Mouse (Mus musculus) liver, embryonic 15.5 days (tissue): ENCODE results near the gene B3glct. TPM values are rescaled to one million over a fixed set of nuclear protein-coding genes. Genes with fewer than 3 reads are reported as not detected.
A peak's percentile ranks its signal among the peaks of the same experiment; 100 is the strongest.

Source experiments
- ATAC-seq: fragments of 200-750 bp; cut with Nextera tagmentation; 2 replicates; pipeline ENCODE4 v1.8.0; 2017; ENCODE audit warnings: moderate number of reproducible peaks, mild to moderate bottlenecking, moderate library complexity; ENCODE audit not compliant: insufficient read depth
- H3K27ac ChIP-seq: fragments of 300-500 bp; sonication (generic); replicated peaks from 2 replicates; pipeline ENCODE4 v1.5.1; 2015; ENCODE audit warnings: mild to moderate bottlenecking, inconsistent platforms
- H3K27me3 ChIP-seq: fragments of 300-500 bp; sonication (generic); 2 replicates; pipeline ENCODE4 v1.6.1; 2015; ENCODE audit warnings: mild to moderate bottlenecking, inconsistent platforms
- H3K36me3 ChIP-seq: fragments of 300-500 bp; sonication (generic); replicated peaks from 2 replicates; pipeline ENCODE4 v1.6.1; 2015; ENCODE audit warnings: moderate library complexity, mild to moderate bottlenecking, inconsistent platforms
- H3K4me1 ChIP-seq: fragments of 300-500 bp; sonication (generic); replicated peaks from 2 replicates; pipeline ENCODE4 v1.6.1; 2015; ENCODE audit warnings: inconsistent platforms
- H3K4me2 ChIP-seq: fragments of 300-500 bp; sonication (generic); 2 replicates; pipeline ENCODE4 v1.6.1; 2015; ENCODE audit warnings: moderate library complexity, mild to moderate bottlenecking, inconsistent platforms
- H3K4me3 ChIP-seq: fragments of 300-500 bp; sonication (generic); replicated peaks from 2 replicates; pipeline ENCODE4 v1.5.1; 2015; ENCODE audit warnings: mild to moderate bottlenecking, inconsistent platforms
- H3K9ac ChIP-seq: fragments of 300-500 bp; sonication (generic); 2 replicates; pipeline ENCODE4 v1.6.1; 2015; ENCODE audit warnings: moderate library complexity, mild to moderate bottlenecking, inconsistent platforms
- H3K9me3 ChIP-seq: fragments of 300-500 bp; sonication (generic); replicated peaks from 2 replicates; pipeline ENCODE4 v1.6.1; 2016; ENCODE audit warnings: inconsistent platforms
- WGBS: fragments of 180-500 bp; shearing (Covaris S2); methylation state at CpG from one replicate; pipeline ENCODE4 v1.1.7; 2015; ENCODE audit warnings: mixed read lengths; ENCODE audit not compliant: insufficient replicate concordance; 5-methylcytosine and 5-hydroxymethylcytosine counted together
- polyA plus RNA-seq: library from polyadenylated mRNA; unstranded; fragments of >200 nt; fragmentation: Nextera tagmentation; extraction: Ambion mirVana; gene quantifications from 2 replicates; pipeline ENCODE4 v1.2.1, GENCODE M21; 2015

The B3glct gene
- 3.3 and 3.7 TPM in 2 replicates for polyA plus RNA-seq

GRCm38 (mm10) chr5:149678100-149678989 lies at the start of gene B3glct:
Gene B3glct, plus strand, starts transcription at chr5:149678230.
- ATAC-seq = peak; percentile 98

DNA sequence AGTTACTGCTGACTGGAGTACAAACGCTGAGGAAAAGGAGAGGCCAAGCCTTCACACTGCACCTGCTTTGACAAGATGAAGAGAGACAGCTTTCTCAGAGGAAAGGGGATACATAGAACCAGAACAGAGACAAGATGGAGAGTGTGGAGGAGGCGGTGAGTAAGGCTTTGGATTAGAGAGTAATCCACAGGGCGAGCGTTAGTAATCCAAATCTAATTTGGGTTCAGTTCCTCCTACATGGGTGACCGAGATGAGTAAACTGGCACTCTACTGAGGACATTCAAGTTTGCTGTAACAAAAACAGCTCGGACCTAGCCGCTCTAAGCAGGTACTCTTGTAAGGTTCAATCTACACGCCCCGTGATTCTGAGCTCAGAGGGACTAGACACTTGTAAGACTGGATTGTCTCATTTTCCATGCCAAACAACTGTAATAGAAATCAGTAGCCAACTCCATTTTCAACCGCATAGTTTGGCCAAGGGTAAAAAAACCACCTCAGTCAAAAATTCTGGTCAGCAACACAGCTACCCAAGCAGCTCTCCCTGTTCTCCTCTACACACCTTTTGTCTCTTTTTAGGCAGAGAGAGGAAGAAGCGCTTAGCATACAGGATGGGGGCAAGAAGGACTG lies 43.5 kb upstream of the B3glct start:
- no peaks in the 10 kb centered on the region for H3K9me3 ChIP-seq
- H3K4me3 ChIP-seq = peak overlapping the region; percentile 77
- no peak overlapping the region for H3K27ac ChIP-seq
- H3K4me1 ChIP-seq = peaks cover 30% of the 10 kb centered on the region
- H3K27me3 ChIP-seq = no peaks in the 10 kb centered on the region
- no peak for ATAC-seq
- peaks cover 36% of the 10 kb centered on the region for H3K36me3 ChIP-seq
- peak overlapping the region; percentile 81 for H3K9ac ChIP-seq
- peak overlapping the region; percentile 98 for H3K4me2 ChIP-seq
- 57% methylated on average over 11 of the region's 11 CpGs for WGBS

More at GRCm38 (mm10) chr5:149678100-149678989, at the start of gene B3glct:
- no peaks in the 10 kb centered on the region for H3K9me3 ChIP-seq
- peak within 1 kb of the TSS; percentile 98 for H3K4me2 ChIP-seq
- no peaks in the 10 kb centered on the region for H3K36me3 ChIP-seq
- peaks cover 14% of the 10 kb centered on the region for H3K4me1 ChIP-seq
- peak within 1 kb of the TSS; percentile 78 for H3K27ac ChIP-seq
- peaks cover 14% of the 10 kb centered on the region; the same call in 1 of the 2 replicates for H3K27me3 ChIP-seq
- H3K4me3 ChIP-seq = peak within 1 kb of the TSS; percentile 74
- peak within 1 kb of the TSS; percentile 73 for H3K9ac ChIP-seq
- under 1% methylated on average over 91 of the region's 106 CpGs for WGBS

GRCm38 (mm10) chr5:149635556-149635955 lies 42.5 kb upstream of the B3glct start:
- H3K9ac ChIP-seq = peak overlapping the region; percentile 81
- H3K27me3 ChIP-seq = no peaks in the 10 kb centered on the region
- H3K36me3 ChIP-seq = peaks cover 27% of the 10 kb centered on the region
- H3K4me3 ChIP-seq = peak overlapping the region; percentile 77
- no peaks in the 10 kb centered on the region for H3K9me3 ChIP-seq
- ATAC-seq = no peak
- peaks cover 30% of the 10 kb centered on the region for H3K4me1 ChIP-seq
- peak overlapping the region; percentile 84 for H3K27ac ChIP-seq
- H3K4me2 ChIP-seq = peak overlapping the region; percentile 98
- whole genome bisulfite sequencing = under 1% methylated on average over 24 of the region's 24 CpGs

GRCm38 (mm10) chr5:149636075-149636920 lies 41.7 kb upstream of the B3glct start, which contains the start of gene Hsph1:
Gene Hsph1, minus strand, starts transcription at chr5:149636376.
- peaks cover 20% of the 10 kb centered on the region for H3K36me3 ChIP-seq
- under 1% methylated on average over 60 of the region's 60 CpGs for whole genome bisulfite sequencing
- H3K27me3 ChIP-seq = no peaks in the 10 kb centered on the region
- peak within 1 kb of the TSS; percentile 84 for H3K27ac ChIP-seq
- no peaks in the 10 kb centered on the region for H3K9me3 ChIP-seq
- H3K9ac ChIP-seq = peak within 1 kb of the TSS; percentile 81
- ATAC-seq = peak; percentile 99
- peaks cover 34% of the 10 kb centered on the region for H3K4me1 ChIP-seq
- H3K4me3 ChIP-seq = peak within 1 kb of the TSS; percentile 77
- H3K4me2 ChIP-seq = peak within 1 kb of the TSS; percentile 98

GRCm38 (mm10) chr5:149637306-149637705 lies 40.7 kb upstream of the B3glct start:
- WGBS = 57% methylated on average over 8 of the region's 8 CpGs
- H3K4me3 ChIP-seq = peak overlapping the region; percentile 77
- peaks cover 10% of the 10 kb centered on the region for H3K36me3 ChIP-seq
- H3K4me1 ChIP-seq = peaks cover 39% of the 10 kb centered on the region
- ATAC-seq = no peak
- H3K9ac ChIP-seq = no peak overlapping the region
- peak overlapping the region; percentile 98 for H3K4me2 ChIP-seq
- H3K9me3 ChIP-seq = no peaks in the 10 kb centered on the region
- no peaks in the 10 kb centered on the region for H3K27me3 ChIP-seq
- H3K27ac ChIP-seq = no peak overlapping the region

GRCm38 (mm10) chr5:149641277-149641892 lies 36.6 kb upstream of the B3glct start:
- WGBS = 66% methylated on average over 8 of the region's 8 CpGs
- no peak overlapping the region for H3K27ac ChIP-seq
- no peak overlapping the region for H3K4me3 ChIP-seq
- peaks cover 28% of the 10 kb centered on the region for H3K4me1 ChIP-seq
- H3K9ac ChIP-seq = no peak overlapping the region
- no peaks in the 10 kb centered on the region for H3K27me3 ChIP-seq
- no peaks in the 10 kb centered on the region for H3K36me3 ChIP-seq
- peak; percentile 35; the same call in 1 of the 2 replicates for ATAC-seq
- H3K4me2 ChIP-seq = no peak overlapping the region; the same call in 1 of the 2 replicates
- no peaks in the 10 kb centered on the region for H3K9me3 ChIP-seq

DNA sequence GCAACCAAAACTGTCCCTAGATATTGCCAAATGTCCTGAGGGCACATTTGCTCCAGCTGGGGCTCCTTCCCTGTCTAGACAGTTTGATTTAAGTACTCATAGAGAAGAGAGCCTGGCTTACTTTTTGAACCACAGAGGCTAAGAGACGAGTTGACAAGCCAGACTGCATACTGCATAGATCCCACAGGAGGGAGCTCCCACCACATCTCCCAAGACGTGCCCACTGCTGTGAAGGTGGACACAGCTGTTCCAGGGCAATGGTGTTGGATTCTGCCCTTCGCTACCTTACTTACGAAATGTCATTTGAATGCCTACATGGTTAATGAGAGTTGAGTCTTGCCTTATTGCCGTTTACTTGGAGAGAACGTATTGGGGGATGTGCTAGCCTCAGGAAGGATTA lies 35.7 kb upstream of the B3glct start:
- 57% methylated on average over 6 of the region's 6 CpGs for WGBS
- no peak overlapping the region for H3K9ac ChIP-seq
- H3K4me3 ChIP-seq = no peak overlapping the region
- peaks cover 26% of the 10 kb centered on the region for H3K4me1 ChIP-seq
- H3K27me3 ChIP-seq = no peaks in the 10 kb centered on the region
- ATAC-seq = no peak
- H3K27ac ChIP-seq = no peak overlapping the region
- H3K9me3 ChIP-seq = no peaks in the 10 kb centered on the region
- H3K4me2 ChIP-seq = no peak overlapping the region
- H3K36me3 ChIP-seq = no peaks in the 10 kb centered on the region

- WGBS = 61% methylated on average over 11 of the region's 11 CpGs
- H3K27ac ChIP-seq = no peak overlapping the region
- peak overlapping the region; percentile 15; the same call in 1 of the 2 replicates for H3K4me2 ChIP-seq
- H3K27me3 ChIP-seq = no peaks in the 10 kb centered on the region
- peaks cover 30% of the 10 kb centered on the region for H3K4me1 ChIP-seq
- H3K9me3 ChIP-seq = no peaks in the 10 kb centered on the region
- H3K36me3 ChIP-seq = no peaks in the 10 kb centered on the region
- ATAC-seq = no peak
- H3K9ac ChIP-seq = no peak overlapping the region
- H3K4me3 ChIP-seq = no peak overlapping the region
Observed at GRCm38 (mm10) chr5:149642783-149643509, 35.1 kb upstream of the B3glct start.

- Histone ChIP-seq H3K4me3 (no peak overlapping the region), H3K4me2 (no peak overlapping the region), H3K27me3 (no peaks in the 10 kb centered on the region), H3K36me3 (no peaks in the 10 kb centered on the region), H3K4me1 (peaks cover 46% of the 10 kb centered on the region), H3K27ac (peak overlapping the region; percentile 88), H3K9me3 (no peaks in the 10 kb centered on the region), H3K9ac (0 out of 2 replicates have a peak overlapping the region, but pooled peaks have one; percentile 15)
- WGBS = 65% methylated on average over 8 of the region's 8 CpGs
- ATAC-seq = no peak
Observed at GRCm38 (mm10) chr5:149647367-149648115, 30.5 kb upstream of the B3glct start.
